In genomic region chr5:100828701-100829100, GRCm38 (mm10) we compare ENCODE assay signal across 26 mouse cellular contexts.
"Had no signal": no experiment of that assay in that cellular context is flagged by ENCODE, and none has a peak within 500 bp of the region (broad histone marks: within the 10 kb centered on the region; RNA-seq: fewer than 3 reads in every experiment).

No protein-coding gene starts in this region.

- ATAC-seq: hindbrain, postnatal 0 days; intestine, embryonic 16.5 days; liver, embryonic 12.5 days had no signal

- H3K4me1 ChIP-seq: heart, embryonic 10.5 days; heart, embryonic 13.5 days; heart, embryonic 15.5 days; hindbrain, embryonic 13.5 days; hindbrain, embryonic 15.5 days; kidney, embryonic 15.5 days; limb, embryonic 12.5 days; liver, embryonic 12.5 days had no signal

- H3K36me3 ChIP-seq: heart, embryonic 10.5 days; heart, embryonic 13.5 days; heart, embryonic 15.5 days; hindbrain, embryonic 13.5 days; hindbrain, embryonic 15.5 days; kidney, embryonic 15.5 days; limb, embryonic 12.5 days; liver, embryonic 12.5 days had no signal

- H3K4me2 ChIP-seq: heart, embryonic 13.5 days; heart, embryonic 15.5 days; hindbrain, embryonic 13.5 days; hindbrain, embryonic 15.5 days; kidney, embryonic 15.5 days; limb, embryonic 12.5 days; liver, embryonic 12.5 days had no signal

- H3K27me3 ChIP-seq: heart, embryonic 13.5 days; heart, embryonic 15.5 days; hindbrain, embryonic 15.5 days; kidney, embryonic 15.5 days; liver, embryonic 12.5 days had no signal

- H3K27ac ChIP-seq: gastrocnemius, adult 2 months; heart, embryonic 10.5 days; heart, embryonic 13.5 days; heart, embryonic 15.5 days; hindbrain, embryonic 13.5 days; hindbrain, embryonic 15.5 days; hindbrain, postnatal 0 days; kidney, embryonic 15.5 days; kidney, postnatal 0 days; limb, embryonic 12.5 days; liver, embryonic 12.5 days; liver, embryonic 14.5 days had no signal

- H3K9ac ChIP-seq: heart, embryonic 13.5 days; heart, embryonic 15.5 days; hindbrain, embryonic 13.5 days; hindbrain, embryonic 15.5 days; kidney, embryonic 15.5 days; limb, embryonic 12.5 days; liver, embryonic 12.5 days; liver, embryonic 14.5 days had no signal

- H3K9me3 ChIP-seq: heart, embryonic 10.5 days; heart, embryonic 13.5 days; heart, embryonic 15.5 days; hindbrain, embryonic 13.5 days; hindbrain, embryonic 15.5 days; kidney, embryonic 15.5 days; limb, embryonic 12.5 days; liver, embryonic 12.5 days had no signal

- H3K4me3 ChIP-seq: gastrocnemius, adult 2 months; heart, embryonic 10.5 days; heart, embryonic 13.5 days; heart, embryonic 15.5 days; hindbrain, embryonic 13.5 days; hindbrain, embryonic 15.5 days; kidney, embryonic 15.5 days; limb, embryonic 12.5 days; liver, embryonic 12.5 days had no signal

- DNase-seq: gastrocnemius, adult 2 months; gastrocnemius, postnatal 10 days; gastrocnemius, postnatal 25 days; heart, adult 18-20 months; heart, postnatal 14 days; heart, postnatal 36 days; kidney, adult 11 months; kidney, adult 2 months; kidney, adult 9 months; kidney, postnatal 14 days; kidney, postnatal 36 days; layer of hippocampus, adult 9-11 months; layer of hippocampus, postnatal 36 days; left cerebral cortex, postnatal 4 days had no signal
